Mouse (Mus musculus) mouse trophoblast stem cell (cell line): Measurements from ENCODE around the gene Foxf2.

ENCODE experiments used
- in situ Hi-C, 2 experiments: fragments of 300-500 bp; cut with MseI, MboI; formaldehyde crosslinking; loops; 2 replicates in 1 of 2; 3 replicates in 1 of 2; pipeline ENCODE4 v1.15.1; 2025

The Foxf2 gene

GRCm38 (mm10) chr13:31624966-31625332, 667 bp upstream of the Foxf2 start:
- in situ Hi-C loops = loop anchor here in 1 of 2 experiments (25.0 kb wide), 1 partner anchor 1063 kb away; no protein-coding TSS in a partner anchor

- in situ Hi-C loops = loop anchor here in 1 of 2 experiments (25.0 kb wide), 1 partner anchor 1064 kb away; no protein-coding TSS in a partner anchor
Observed at GRCm38 (mm10) chr13:31626183-31626801, 676 bp downstream of the Foxf2 start.

- in situ Hi-C loops = loop anchor here in 1 of 2 experiments (25.0 kb wide), 1 partner anchor 1065 kb away; no protein-coding TSS in a partner anchor
Observed at GRCm38 (mm10) chr13:31626991-31627625, 1.5 kb downstream of the Foxf2 start.

GRCm38 (mm10) chr13:31627864-31628690, 2.5 kb downstream of the Foxf2 start:
- in situ Hi-C loops = loop anchor here in 1 of 2 experiments (25.0 kb wide), 1 partner anchor 1066 kb away; no protein-coding TSS in a partner anchor

- in situ Hi-C loops = loop anchor here in 1 of 2 experiments (25.0 kb wide), 1 partner anchor 1066 kb away; no protein-coding TSS in a partner anchor
Observed at GRCm38 (mm10) chr13:31628691-31629180, 3.1 kb downstream of the Foxf2 start.

- in situ Hi-C loops = loop anchor here in 1 of 2 experiments (25.0 kb wide), 1 partner anchor 1067 kb away; no protein-coding TSS in a partner anchor
Observed at GRCm38 (mm10) chr13:31629321-31629851, 3.8 kb downstream of the Foxf2 start.

- in situ Hi-C loops = loop anchor here in 1 of 2 experiments (25.0 kb wide), 1 partner anchor 1068 kb away; no protein-coding TSS in a partner anchor
Observed at GRCm38 (mm10) chr13:31630051-31630450, 4.4 kb downstream of the Foxf2 start.

- in situ Hi-C loops = loop anchor here in 1 of 2 experiments (25.0 kb wide), 1 partner anchor 1068 kb away; no protein-coding TSS in a partner anchor
Observed at GRCm38 (mm10) chr13:31630551-31630950, 4.9 kb downstream of the Foxf2 start.

- in situ Hi-C loops = loop anchor here in 1 of 2 experiments (25.0 kb wide), 1 partner anchor 1069 kb away; no protein-coding TSS in a partner anchor
Observed at GRCm38 (mm10) chr13:31631291-31631690, 5.7 kb downstream of the Foxf2 start.

- in situ Hi-C loops = loop anchor here in 1 of 2 experiments (25.0 kb wide), 1 partner anchor 1070 kb away; no protein-coding TSS in a partner anchor
Observed at GRCm38 (mm10) chr13:31632450-31632849, 6.8 kb downstream of the Foxf2 start.

- in situ Hi-C loops = loop anchor here in 1 of 2 experiments (25.0 kb wide), 1 partner anchor 1071 kb away; no protein-coding TSS in a partner anchor
Observed at GRCm38 (mm10) chr13:31633259-31633658, 7.6 kb downstream of the Foxf2 start.

- in situ Hi-C loops = loop anchor here in 1 of 2 experiments (25.0 kb wide), 1 partner anchor 1073 kb away; no protein-coding TSS in a partner anchor
Observed at GRCm38 (mm10) chr13:31635546-31635945, 9.9 kb downstream of the Foxf2 start.

- in situ Hi-C loops = loop anchor here in 1 of 2 experiments (25.0 kb wide), 1 partner anchor 1079 kb away; no protein-coding TSS in a partner anchor
Observed at GRCm38 (mm10) chr13:31641517-31641916, 15.9 kb downstream of the Foxf2 start.

GRCm38 (mm10) chr13:31652131-31652745, 26.6 kb downstream of the Foxf2 start:
- in situ Hi-C loops = no loop called here

GRCm38 (mm10) chr13:31656249-31656648, 30.6 kb downstream of the Foxf2 start:
- in situ Hi-C loops = no loop called here

- in situ Hi-C loops = no loop called here
Observed at GRCm38 (mm10) chr13:31658212-31658611, 32.6 kb downstream of the Foxf2 start.

GRCm38 (mm10) chr13:31658963-31659362, 33.3 kb downstream of the Foxf2 start:
- in situ Hi-C loops = no loop called here

GRCm38 (mm10) chr13:31661211-31661610, 35.6 kb downstream of the Foxf2 start:
- in situ Hi-C loops = no loop called here

- in situ Hi-C loops = no loop called here
Observed at GRCm38 (mm10) chr13:31665376-31665775, 39.8 kb downstream of the Foxf2 start.

GRCm38 (mm10) chr13:31667919-31668524, 42.4 kb downstream of the Foxf2 start:
- in situ Hi-C loops = no loop called here
